Mouse (Mus musculus): ENCODE results near the gene Sgsh.
"Not testable (repeated sequence)": the region's sequence is repeated elsewhere in the genome, so short reads cannot be mapped to it uniquely, and the experiment has no call there.

Gene Sgsh

GRCm38 (mm10) chr11:119355443-119356385, at the start of gene Sgsh, which contains the start of gene Slc26a11:
Gene Sgsh, minus strand, starts transcription at chr11:119355536.
Gene Slc26a11, plus strand, starts transcription at chr11:119355557.
- DNase-seq (ENCODE audit: low read depth, low spot score), result peak; percentile 54

- DNase-seq (ENCODE audit: low read depth, low spot score), result peak; percentile 23
Measured at GRCm38 (mm10) chr11:119404627-119405026, 49.3 kb upstream of the Sgsh start.

- no peak for DNase-seq (ENCODE audit: low read depth, low spot score)
Measured at GRCm38 (mm10) chr11:119402501-119403160, 47.3 kb upstream of the Sgsh start.

- no peak for DNase-seq (ENCODE audit: low read depth, low spot score)
Measured at GRCm38 (mm10) chr11:119396461-119396860, 41.1 kb upstream of the Sgsh start.

GRCm38 (mm10) chr11:119395931-119396330, 40.6 kb upstream of the Sgsh start:
- no peak for DNase-seq (ENCODE audit: low read depth, low spot score)

GRCm38 (mm10) chr11:119395394-119395793, 40.1 kb upstream of the Sgsh start:
- DNase-seq (ENCODE audit: low read depth, low spot score), result no peak

GRCm38 (mm10) chr11:119394210-119394609, 38.9 kb upstream of the Sgsh start:
- DNase-seq (ENCODE audit: low read depth, low spot score), result no peak

- DNase-seq (ENCODE audit: low read depth, low spot score), result no peak
Measured at GRCm38 (mm10) chr11:119393483-119393804, 38.1 kb upstream of the Sgsh start.

- DNase-seq (ENCODE audit: low read depth, low spot score), result no peak
Measured at GRCm38 (mm10) chr11:119392800-119393482, 37.6 kb upstream of the Sgsh start, which contains the start of gene Rnf213. Gene Rnf213, plus strand, starts transcription at chr11:119393100.

GRCm38 (mm10) chr11:119392001-119392614, 36.8 kb upstream of the Sgsh start:
- no peak for DNase-seq (ENCODE audit: low read depth, low spot score)

GRCm38 (mm10) chr11:119391386-119392000, 36.2 kb upstream of the Sgsh start:
- DNase-seq (ENCODE audit: low read depth, low spot score), result no peak

- DNase-seq (ENCODE audit: low read depth, low spot score), result no peak
Measured at GRCm38 (mm10) chr11:119390271-119391231, 35.2 kb upstream of the Sgsh start.

GRCm38 (mm10) chr11:119389851-119390270, 34.5 kb upstream of the Sgsh start:
- peak; percentile 16 for DNase-seq (ENCODE audit: low read depth, low spot score)

- DNase-seq (ENCODE audit: low read depth, low spot score), result not testable (repeated sequence)
Measured at GRCm38 (mm10) chr11:119387273-119387672, 31.9 kb upstream of the Sgsh start.

- DNase-seq (ENCODE audit: low read depth, low spot score), result no peak
Measured at GRCm38 (mm10) chr11:119386306-119386705, 31.0 kb upstream of the Sgsh start.

- DNase-seq (ENCODE audit: low read depth, low spot score), result no peak
Measured at GRCm38 (mm10) chr11:119384904-119385303, 29.6 kb upstream of the Sgsh start.

- no peak for DNase-seq (ENCODE audit: low read depth, low spot score)
Measured at GRCm38 (mm10) chr11:119382338-119382850, 27.1 kb upstream of the Sgsh start.

GRCm38 (mm10) chr11:119381631-119382337, 26.4 kb upstream of the Sgsh start:
- DNase-seq (ENCODE audit: low read depth, low spot score), result no peak

GRCm38 (mm10) chr11:119378551-119378950, 23.2 kb upstream of the Sgsh start:
- no peak for DNase-seq (ENCODE audit: low read depth, low spot score)
